ENCODE assay signal across 26 mouse cellular contexts in the genomic region with DNA sequence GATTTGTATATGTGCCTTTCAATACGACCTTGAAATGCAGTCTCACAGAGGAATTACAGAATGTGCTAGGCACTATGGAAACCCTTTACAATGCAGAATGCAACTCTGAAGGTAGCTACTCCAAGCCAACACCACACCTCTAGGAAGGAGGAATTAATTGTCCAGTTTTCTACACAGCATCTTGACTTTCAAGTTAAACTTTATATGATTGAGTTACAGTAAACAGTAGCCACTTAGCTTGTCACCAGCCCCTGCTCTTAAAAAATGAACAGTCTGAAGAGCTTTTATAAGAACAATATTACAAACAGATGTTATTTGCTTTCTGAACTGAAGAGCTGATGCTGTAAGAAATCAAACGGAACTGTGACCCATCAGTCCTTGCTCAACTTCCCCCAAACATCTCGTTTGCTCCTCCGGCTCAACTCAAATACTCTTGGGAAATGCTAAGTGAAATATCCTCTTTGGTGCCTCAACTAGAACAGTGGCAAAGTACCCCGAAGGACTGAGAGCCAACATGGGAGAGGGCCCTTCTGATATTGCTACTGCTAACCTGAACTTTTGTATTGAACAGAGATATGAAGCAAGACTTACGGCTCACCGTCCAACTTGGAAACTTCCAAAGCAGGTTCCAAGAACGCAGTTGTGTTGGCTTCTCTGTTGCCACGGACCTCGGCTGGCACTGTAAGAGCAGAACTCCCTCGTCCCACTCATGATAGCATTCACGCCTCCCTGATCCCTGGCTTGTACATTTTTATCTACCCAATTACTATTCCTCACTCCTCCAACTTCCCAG. TPM values are rescaled to one million over a fixed set of nuclear protein-coding genes. Genes with fewer than 3 reads are reported as not detected.
DNase-seq lines count a peak whose midpoint lies in the region; ATAC-seq lines count a peak whose summit lies in the region.
"Had no signal": no experiment of that assay in that cellular context is flagged by ENCODE, and none has a peak within 500 bp of the region (broad histone marks: within the 10 kb centered on the region; RNA-seq: fewer than 3 reads in every experiment).

No protein-coding gene starts in this region.

- H3K9ac ChIP-seq in intestine, embryonic 15.5 days = no peak overlapping the region
- H3K9ac ChIP-seq in lung, embryonic 15.5 days = no peak overlapping the region
- H3K9ac ChIP-seq in forebrain, embryonic 13.5 days = no peak overlapping the region
- H3K9ac ChIP-seq: embryonic facial prominence, embryonic 13.5 days; heart, embryonic 12.5 days; hindbrain, embryonic 12.5 days; limb, embryonic 12.5 days; liver, embryonic 15.5 days; midbrain, embryonic 15.5 days; neural tube, embryonic 15.5 days had no signal

- 80% methylated on average over 12 of the region's 12 CpGs for WGBS in intestine, embryonic 15.5 days
- WGBS in lung, embryonic 15.5 days = 58% methylated on average over 12 of the region's 12 CpGs
- 93% methylated on average over 12 of the region's 12 CpGs for WGBS in forebrain, embryonic 13.5 days

- no peaks in the 10 kb centered on the region for H3K9me3 ChIP-seq in intestine, embryonic 15.5 days
- H3K9me3 ChIP-seq in lung, embryonic 15.5 days = no peaks in the 10 kb centered on the region
- H3K9me3 ChIP-seq in forebrain, embryonic 13.5 days (replicated peaks) = no peaks in the 10 kb centered on the region
- H3K9me3 ChIP-seq: hindbrain, embryonic 12.5 days; limb, embryonic 12.5 days; liver, embryonic 15.5 days; midbrain, embryonic 15.5 days; neural tube, embryonic 15.5 days had no signal

- peak; percentile 9 for DNase-seq in adrenal gland, postnatal 14 days
- no peak for DNase-seq in adrenal gland, adult 8-10 months
- DNase-seq in lung, postnatal 4 days = peak; percentile 36 to 60
- DNase-seq in neural tube, embryonic 10.5 days (ENCODE audit: extremely low spot score, low spot score) = no peak
- no peak for DNase-seq in layer of hippocampus, adult 11-12 months (ENCODE audit: low spot score)
- DNase-seq: cerebellum, adult 9-11 months; gastrocnemius, postnatal 36 days; heart, postnatal 14 days; kidney, adult 9 months; kidney, postnatal 25 days; thymus, postnatal 25 days had no signal

- no peaks in the 10 kb centered on the region for H3K27me3 ChIP-seq in intestine, embryonic 15.5 days (replicated peaks)
- H3K27me3 ChIP-seq in lung, embryonic 15.5 days = no peaks in the 10 kb centered on the region
- H3K27me3 ChIP-seq in forebrain, embryonic 13.5 days = no peaks in the 10 kb centered on the region
- H3K27me3 ChIP-seq: CH12.LX; embryonic facial prominence, embryonic 13.5 days; heart, embryonic 12.5 days; hindbrain, embryonic 12.5 days; limb, embryonic 12.5 days; liver, embryonic 15.5 days; midbrain, embryonic 15.5 days; neural tube, embryonic 15.5 days had no signal

- H3K27ac ChIP-seq in intestine, embryonic 15.5 days = peak overlapping the region; percentile 41
- 0 out of 2 replicates have a peak overlapping the region, but pooled peaks have one; percentile 20 for H3K27ac ChIP-seq in lung, embryonic 15.5 days
- H3K27ac ChIP-seq in forebrain, embryonic 13.5 days = no peak overlapping the region
- H3K27ac ChIP-seq: embryonic facial prominence, embryonic 13.5 days; hindbrain, embryonic 12.5 days; limb, embryonic 12.5 days; liver, embryonic 15.5 days; midbrain, embryonic 15.5 days; neural tube, embryonic 15.5 days had no signal

- no peak for ATAC-seq in intestine, embryonic 15.5 days
- no peak; the same call in 1 of the 2 replicates for ATAC-seq in lung, embryonic 15.5 days (ENCODE audit: borderline replicate concordance, extremely low read depth, low FRiP score, low TSS enrichment)
- ATAC-seq in forebrain, embryonic 13.5 days = no peak
- ATAC-seq: forebrain, embryonic 16.5 days; midbrain, embryonic 15.5 days had no signal

- H3K4me3 ChIP-seq in intestine, embryonic 15.5 days (replicated peaks) = no peak overlapping the region
- no peak overlapping the region for H3K4me3 ChIP-seq in lung, embryonic 15.5 days
- no peak overlapping the region for H3K4me3 ChIP-seq in forebrain, embryonic 13.5 days
- H3K4me3 ChIP-seq: embryonic facial prominence, embryonic 13.5 days; heart, embryonic 12.5 days; hindbrain, embryonic 12.5 days; limb, embryonic 12.5 days; liver, embryonic 15.5 days; midbrain, embryonic 15.5 days; myocyte; neural tube, embryonic 15.5 days had no signal

- H3K4me1 ChIP-seq in intestine, embryonic 15.5 days (replicated peaks) = 0 out of 2 replicates have a peak, but pooled peaks cover 4% of the 10 kb centered on the region
- no peaks in the 10 kb centered on the region for H3K4me1 ChIP-seq in lung, embryonic 15.5 days
- peaks cover 11% of the 10 kb centered on the region for H3K4me1 ChIP-seq in forebrain, embryonic 13.5 days
- H3K4me1 ChIP-seq: liver, embryonic 15.5 days; midbrain, embryonic 15.5 days had no signal

- H3K4me2 ChIP-seq in intestine, embryonic 15.5 days (replicated peaks) = no peak overlapping the region
- no peak overlapping the region for H3K4me2 ChIP-seq in lung, embryonic 15.5 days
- H3K4me2 ChIP-seq in forebrain, embryonic 13.5 days = no peak overlapping the region
- H3K4me2 ChIP-seq: embryonic facial prominence, embryonic 13.5 days; heart, embryonic 12.5 days; hindbrain, embryonic 12.5 days; limb, embryonic 12.5 days; liver, embryonic 15.5 days; midbrain, embryonic 15.5 days; neural tube, embryonic 15.5 days had no signal

- H3K36me3 ChIP-seq in intestine, embryonic 15.5 days = no peaks in the 10 kb centered on the region
- no peaks in the 10 kb centered on the region for H3K36me3 ChIP-seq in lung, embryonic 15.5 days
- H3K36me3 ChIP-seq in forebrain, embryonic 13.5 days (ENCODE audit: poor library complexity, severe bottlenecking) = no peaks in the 10 kb centered on the region
- H3K36me3 ChIP-seq: embryonic facial prominence, embryonic 13.5 days; heart, embryonic 12.5 days; hindbrain, embryonic 12.5 days; limb, embryonic 12.5 days; liver, embryonic 15.5 days; midbrain, embryonic 15.5 days; neural tube, embryonic 15.5 days had no signal

RNA-seq across cellular contexts. Expression of gene Slc34a2, which starts 44.2 kb away (rescaled TPM):
- total RNA-seq in adrenal gland, postnatal 14 days (2021) = 0.23 and 2.0 TPM in 2 replicates
- not detected for total RNA-seq in adrenal gland, adult 8-10 months (2022)
- 16.3 and 18.3 TPM in 2 replicates for polyA plus RNA-seq in intestine, embryonic 15.5 days (2015; fragmentation: Nextera tagmentation; extraction: Ambion mirVana)
- 11.8 and 19.7 TPM in 2 replicates for polyA plus RNA-seq in lung, embryonic 15.5 days (2015; fragmentation: Nextera tagmentation; extraction: Ambion mirVana)
- not detected in 2 replicates for polyA plus RNA-seq in forebrain, embryonic 13.5 days (2015; fragmentation: Nextera tagmentation; extraction: Ambion mirVana)
- total RNA-seq: CH12.LX; gastrocnemius, postnatal 36 days; megakaryocyte-erythroid progenitor cell, adult 5-6 weeks; MEL had no signal
- polyA plus RNA-seq: forebrain, embryonic 16.5 days; heart, embryonic 12.5 days; limb, embryonic 12.5 days; myocyte; neural tube, embryonic 15.5 days had no signal

Comparison
In these comparisons a context has a peak if more than half of its experiments do, and no peak if none do; other contexts are left out.
1. DNase-seq: peak in adrenal gland, postnatal 14 days (single experiment) and lung, postnatal 4 days (2 of 2); none in adrenal gland, adult 8-10 months (single experiment), neural tube, embryonic 10.5 days (single experiment) and layer of hippocampus, adult 11-12 months (single experiment).
2. RNA of gene Slc34a2, which starts 44.2 kb away (polyA plus RNA-seq): 11.8 to 19.7 TPM in lung, embryonic 15.5 days and 16.3 to 18.3 TPM in intestine, embryonic 15.5 days; not detected in forebrain, embryonic 13.5 days; every median in the first group is over 10 times any median in the second.